Mouse (Mus musculus) CD4-positive, CD25-positive, alpha-beta regulatory T cell, adult 2 months (primary cell): Measurements from ENCODE around the gene Urb1.
"Not testable (repeated sequence)": the region's sequence is repeated elsewhere in the genome, so short reads cannot be mapped to it uniquely, and the experiment has no call there.

Experiments used
- DNase-seq: peaks from one replicate; pipeline ENCODE4 v3.0.0-alpha.2; 2012; ENCODE audit warnings: low read depth, low spot score

Gene Urb1

DNA sequence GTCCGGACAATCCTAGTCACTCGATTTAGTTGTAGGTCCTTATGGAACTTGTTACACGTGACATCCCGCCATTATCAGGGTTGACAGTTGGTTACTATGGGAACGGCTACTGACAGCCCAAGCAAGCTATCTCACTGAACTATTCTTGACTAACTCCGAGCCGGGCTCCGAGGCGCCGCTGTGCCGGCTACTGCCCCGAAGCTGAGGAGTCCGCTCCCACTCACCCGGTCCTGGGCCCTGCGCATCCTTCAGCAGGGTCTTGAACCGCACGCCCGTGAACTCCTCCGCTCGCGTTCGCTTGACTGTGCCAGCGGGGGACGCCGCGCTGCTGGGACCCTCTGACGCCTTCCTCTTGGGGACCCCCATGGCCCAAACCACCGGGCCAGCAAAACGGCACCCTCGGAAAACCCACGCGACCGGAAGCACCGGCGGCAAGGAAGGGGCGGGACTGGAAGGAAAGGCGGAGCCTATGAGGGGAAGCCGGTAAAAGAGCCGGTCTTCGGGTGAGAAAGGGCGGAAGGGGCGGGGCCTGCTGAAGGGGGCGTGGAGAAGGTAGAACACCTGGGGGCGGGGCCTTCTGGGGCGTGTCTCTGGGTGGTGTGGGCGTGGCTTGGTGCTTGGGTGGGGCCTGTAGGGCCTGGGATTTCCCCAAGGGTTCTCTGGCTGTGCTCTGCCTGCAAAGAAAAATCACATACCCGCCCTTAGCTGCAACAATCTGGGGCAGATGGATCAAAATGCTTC lies at the start of gene Urb1:
TSS of gene Urb1 (minus strand) at position 439 of the 741 bp plus-strand sequence.
- DNase-seq = peak; percentile 99

DNA sequence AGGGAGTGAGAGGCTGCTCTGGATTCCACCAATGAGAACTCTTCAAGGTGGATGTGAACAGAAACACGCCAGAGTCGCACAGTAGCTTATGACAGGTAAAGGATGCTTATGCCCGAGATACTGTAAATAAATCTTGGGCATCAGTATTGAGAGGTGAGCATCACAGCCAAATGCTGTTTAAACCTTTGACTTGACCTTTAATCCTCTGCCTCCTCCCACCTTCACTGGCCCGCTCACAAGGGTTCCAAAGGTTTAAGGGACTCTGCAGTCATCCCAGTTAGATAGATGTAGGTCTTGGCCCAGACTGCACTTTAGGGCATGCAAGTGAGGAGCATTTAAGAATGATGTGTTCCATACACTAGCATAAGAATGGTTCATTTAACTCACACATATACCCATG lies 48.0 kb upstream of the Urb1 start:
- no peak for DNase-seq

DNA sequence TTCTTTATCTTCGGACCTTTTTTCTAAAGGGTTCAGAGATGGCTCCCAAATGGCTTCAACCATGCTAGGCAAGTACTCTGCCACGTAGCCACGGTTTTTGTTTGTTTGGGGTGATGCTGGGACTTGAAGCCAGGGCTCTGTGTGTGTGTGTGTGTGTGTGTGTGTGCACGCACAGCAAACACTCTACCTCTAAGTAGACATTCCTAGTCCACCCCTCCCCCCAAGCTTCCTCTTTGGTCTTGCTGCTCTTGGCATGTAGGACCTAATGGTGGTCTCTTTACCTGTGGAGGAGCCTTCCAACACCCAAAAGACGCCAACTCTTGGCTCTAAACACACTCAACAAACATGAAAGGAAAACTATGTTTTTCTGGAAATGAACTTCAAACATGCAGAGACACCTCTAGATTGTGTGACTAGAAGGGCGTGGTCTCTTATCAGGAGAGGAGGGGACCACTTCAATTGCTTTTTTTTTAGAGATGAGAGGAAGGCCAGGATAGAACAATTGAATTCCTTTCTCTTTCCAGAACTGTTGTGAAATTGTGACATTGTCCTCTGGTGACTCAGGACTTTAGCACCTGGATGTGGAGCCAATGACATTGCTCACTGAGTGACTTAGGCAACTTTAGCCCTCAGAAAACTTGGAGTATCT lies 46.5 kb upstream of the Urb1 start:
- no peak for DNase-seq

DNA sequence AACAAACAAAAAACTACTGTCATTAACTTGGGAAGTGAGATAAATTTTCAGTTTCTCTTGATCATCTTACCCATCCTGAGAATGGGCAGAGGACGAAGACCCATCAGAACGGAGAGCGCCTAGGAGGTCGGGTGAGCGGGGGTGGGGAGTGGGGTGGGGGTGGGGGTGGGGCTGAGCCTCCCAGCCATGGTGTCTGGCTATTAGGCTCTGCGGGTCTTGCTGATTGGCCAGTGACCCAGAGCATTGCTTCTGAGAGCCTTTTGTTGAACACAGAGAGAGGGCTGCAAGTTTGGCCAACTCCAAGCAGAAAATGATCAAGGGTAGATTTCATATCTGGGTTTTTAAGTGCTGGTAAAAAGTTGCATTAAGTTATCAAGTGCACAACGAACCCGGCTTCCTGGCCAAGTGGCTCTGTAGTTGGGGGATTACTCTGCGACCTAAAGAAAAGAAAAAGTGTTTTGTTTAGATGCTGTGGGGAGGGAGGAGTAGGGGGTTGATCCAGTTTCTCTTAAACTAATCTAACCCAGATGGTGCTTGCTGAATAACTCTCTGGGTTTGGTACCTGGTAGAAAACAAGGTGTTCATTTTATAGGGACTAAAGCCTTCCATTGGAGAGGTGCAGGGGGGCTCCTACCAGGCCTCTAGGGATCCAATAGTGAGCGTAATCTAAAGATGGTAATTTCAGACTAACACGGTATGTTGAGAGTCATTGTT lies 41.6 kb upstream of the Urb1 start:
- no peak for DNase-seq

DNA sequence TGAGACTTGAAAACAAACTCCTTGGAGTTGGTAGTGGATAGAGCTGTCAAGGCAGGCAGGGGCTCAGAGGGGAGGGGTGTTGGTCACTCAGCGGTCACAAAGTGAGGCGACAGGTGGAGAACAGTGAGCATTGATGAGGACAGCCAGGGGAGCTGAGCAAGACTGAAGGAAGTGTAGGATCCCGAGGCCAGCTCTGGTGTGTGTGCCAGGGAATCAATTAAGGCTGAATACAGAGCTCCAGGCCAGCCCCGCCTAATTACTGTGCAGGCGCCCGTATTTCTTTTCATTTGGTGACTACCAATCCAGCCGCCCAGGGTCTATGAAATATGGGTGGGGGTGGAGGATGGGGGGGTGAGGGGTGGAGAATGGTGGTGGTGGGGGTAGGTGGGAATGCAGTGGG lies 40.7 kb upstream of the Urb1 start:
- no peak for DNase-seq

DNA sequence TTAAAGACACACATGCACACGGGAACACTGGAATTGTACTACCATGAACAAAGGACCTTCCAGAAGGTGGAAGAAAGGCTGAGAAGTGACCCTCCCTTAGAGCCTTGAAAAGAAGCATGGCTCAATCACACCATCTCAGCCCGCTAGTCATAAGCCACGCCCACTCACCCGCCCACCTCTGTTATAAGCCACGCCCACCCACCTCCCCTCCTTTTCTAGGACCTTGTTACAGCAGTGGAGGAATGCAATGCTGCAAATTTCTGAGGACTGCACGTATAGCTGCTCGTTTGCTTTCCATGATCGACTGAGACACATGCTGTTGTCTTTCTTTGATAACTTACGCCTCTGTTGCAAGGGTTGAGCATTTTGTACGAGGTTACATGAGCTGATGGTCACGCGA lies 39.0 kb upstream of the Urb1 start:
- no peak for DNase-seq

DNA sequence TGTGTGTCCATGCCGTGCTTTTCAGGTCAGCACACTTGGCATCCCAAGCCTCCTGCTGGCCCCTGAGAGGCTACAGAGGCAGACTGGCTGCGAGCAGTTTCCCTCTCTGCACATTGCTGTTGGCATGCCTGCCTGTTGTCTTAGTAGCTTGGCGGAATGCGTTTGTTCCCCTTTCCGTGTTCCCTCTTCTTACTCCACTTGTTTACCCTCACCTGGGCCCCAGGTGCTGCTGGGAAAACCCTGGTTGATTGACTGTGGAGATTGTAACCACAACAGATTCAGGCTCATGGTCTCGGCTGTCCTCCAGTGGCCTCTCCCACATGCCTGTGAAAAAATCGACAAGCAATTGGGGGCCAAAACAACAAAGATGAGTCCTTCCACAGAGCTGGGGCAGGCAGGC lies 38.5 kb upstream of the Urb1 start:
- DNase-seq = no peak

DNA sequence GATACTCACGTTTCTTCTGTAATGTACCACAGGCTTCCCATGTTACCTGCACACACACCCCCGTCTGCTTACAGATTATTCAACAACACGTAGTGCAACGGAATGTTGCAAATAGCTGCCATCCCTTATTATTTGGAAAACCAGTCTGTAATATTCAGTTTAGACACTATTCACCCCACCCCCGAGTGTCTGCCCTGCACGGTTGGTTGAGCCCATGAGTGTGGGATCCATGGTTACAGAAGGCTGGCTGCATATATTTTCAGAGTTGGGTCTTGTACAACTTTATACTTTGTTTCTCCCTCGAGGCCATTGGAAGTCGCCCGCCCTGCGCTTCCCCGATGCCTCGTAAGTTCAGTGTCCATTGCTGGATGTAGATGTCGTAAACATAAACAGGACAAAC lies 35.4 kb upstream of the Urb1 start:
- DNase-seq = no peak

DNA sequence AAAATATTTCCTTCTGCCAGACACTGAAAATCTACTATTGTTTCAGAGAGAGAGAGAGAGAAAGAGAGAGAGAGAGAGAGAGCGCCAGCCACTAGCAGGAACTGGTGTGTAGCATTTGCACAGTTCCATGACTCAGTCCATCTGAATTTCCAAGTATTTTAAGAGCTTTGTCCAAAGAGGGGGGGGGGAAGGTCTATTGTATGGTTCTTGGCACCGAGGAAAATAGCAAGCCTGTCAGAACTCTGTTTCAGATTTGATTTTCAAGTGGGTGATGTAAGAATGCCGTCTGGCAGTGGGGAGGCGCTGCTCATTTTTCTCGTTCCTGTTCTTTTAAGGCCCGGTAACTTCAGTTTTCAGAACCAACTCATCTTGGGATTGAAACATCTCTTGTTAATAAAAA lies 34.8 kb upstream of the Urb1 start:
- no peak for DNase-seq

DNA sequence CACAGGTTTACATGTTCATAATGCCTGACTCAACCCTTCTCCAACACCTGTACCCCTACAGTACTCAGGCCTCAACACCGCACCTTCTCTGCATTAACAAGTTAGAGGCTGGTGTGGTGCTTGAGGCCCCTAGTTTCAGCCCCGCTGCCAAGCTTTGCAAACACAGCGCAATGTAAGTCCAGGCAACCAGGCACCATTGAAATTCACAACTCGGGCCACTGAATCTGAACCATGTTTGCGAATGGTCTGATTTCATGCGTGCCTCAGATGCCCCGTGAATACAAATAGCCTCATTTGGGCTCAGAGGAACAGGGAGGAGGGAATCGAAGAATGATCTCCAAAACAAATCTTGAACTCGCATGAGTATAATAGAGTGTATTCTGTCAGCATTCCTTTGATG lies 32.0 kb upstream of the Urb1 start:
- DNase-seq = no peak

DNA sequence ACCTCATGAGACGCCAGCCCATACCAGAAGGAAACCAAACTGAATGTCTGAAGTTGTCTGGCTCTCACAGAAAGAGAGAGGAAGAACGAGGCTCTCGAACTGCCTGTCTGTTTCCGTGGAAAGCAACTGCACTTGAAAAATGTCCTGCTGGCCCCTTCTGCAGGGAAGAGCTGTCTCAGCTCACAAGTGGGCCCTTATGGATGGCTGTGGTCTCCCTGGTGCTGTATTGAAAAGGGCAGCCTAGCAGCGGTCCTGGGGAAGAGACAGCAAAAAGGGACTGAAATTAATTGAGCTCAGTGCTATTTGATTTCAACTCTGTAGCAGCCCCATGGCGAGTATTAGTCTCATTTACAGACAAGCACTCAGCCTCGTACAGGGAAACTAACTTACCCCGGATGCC lies 27.2 kb upstream of the Urb1 start:
- no peak for DNase-seq

DNA sequence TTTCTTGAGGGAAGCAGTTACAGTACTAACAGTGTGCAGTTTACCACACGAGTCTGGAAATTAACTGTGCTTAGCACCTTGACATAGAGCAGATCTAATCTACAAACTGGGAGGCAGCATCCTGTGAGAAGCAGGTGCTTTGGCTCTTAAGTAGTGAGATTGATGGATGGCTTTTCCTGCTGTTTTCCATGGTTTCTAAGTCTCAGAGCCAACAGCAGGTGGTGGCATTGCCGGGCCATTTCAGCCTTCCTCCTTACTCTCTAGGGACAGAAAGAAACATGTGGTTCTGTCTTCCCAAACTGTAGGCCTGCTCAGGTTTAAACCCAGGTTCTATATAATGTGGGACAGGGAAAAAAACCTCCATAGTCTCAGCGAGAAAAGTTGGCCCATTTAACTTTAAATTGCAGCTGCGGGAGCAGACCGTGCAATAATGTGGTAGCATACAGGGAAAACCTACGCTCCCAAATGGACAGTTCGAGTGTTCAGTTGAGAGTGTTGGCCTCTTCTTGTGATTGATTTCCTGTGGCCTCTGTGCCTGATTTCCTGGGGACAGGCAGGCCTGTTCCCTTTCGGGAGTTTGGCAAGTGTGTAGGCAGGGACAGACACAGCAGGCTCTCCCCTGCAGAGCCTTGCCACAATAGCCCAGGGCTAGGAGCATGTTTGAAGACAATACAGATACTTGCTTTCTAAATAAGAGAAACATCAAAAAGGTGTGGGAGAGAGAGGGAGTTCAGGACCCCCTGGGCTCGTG lies 23.0 kb upstream of the Urb1 start:
- DNase-seq = no peak

DNA sequence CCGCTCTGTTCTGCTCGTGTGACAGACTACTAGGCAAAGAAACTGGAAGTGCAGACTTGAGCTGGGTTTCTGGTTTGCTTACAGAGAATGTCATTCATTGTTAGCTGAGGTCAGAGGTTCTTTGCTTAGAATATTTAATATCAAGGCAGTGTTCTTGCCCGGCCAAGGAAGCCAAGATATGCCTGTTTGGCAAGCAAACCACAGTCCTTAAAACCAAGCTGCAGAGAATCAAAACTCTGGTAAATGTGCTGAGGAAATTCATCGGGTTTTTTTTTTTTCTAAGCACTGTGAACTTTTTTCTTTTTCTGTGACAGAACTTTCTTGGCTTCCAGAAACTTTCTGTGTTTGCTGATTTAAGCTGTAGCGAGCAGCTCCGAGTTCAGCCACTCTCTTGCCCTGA lies 22.3 kb upstream of the Urb1 start:
- DNase-seq = no peak

DNA sequence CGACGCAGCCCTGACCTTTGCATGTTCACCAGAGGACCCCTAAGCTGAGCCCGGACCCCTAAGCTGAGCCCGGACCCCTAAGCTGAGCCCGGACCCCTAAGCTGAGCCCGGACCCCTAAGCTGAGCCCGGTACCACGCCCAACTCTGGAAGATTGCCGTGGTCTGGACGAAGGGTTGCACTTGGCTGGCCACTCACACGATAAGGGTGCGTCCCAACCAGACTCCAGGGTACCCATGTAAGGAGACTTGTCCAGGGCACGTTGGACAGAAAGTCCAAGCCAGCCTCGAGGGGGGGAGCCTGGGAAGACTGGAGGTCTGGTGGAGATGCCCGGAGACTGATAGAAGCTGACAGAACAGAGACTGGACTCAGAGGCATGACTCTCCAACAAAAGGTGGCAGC lies 21.5 kb upstream of the Urb1 start:
- DNase-seq = no peak

DNA sequence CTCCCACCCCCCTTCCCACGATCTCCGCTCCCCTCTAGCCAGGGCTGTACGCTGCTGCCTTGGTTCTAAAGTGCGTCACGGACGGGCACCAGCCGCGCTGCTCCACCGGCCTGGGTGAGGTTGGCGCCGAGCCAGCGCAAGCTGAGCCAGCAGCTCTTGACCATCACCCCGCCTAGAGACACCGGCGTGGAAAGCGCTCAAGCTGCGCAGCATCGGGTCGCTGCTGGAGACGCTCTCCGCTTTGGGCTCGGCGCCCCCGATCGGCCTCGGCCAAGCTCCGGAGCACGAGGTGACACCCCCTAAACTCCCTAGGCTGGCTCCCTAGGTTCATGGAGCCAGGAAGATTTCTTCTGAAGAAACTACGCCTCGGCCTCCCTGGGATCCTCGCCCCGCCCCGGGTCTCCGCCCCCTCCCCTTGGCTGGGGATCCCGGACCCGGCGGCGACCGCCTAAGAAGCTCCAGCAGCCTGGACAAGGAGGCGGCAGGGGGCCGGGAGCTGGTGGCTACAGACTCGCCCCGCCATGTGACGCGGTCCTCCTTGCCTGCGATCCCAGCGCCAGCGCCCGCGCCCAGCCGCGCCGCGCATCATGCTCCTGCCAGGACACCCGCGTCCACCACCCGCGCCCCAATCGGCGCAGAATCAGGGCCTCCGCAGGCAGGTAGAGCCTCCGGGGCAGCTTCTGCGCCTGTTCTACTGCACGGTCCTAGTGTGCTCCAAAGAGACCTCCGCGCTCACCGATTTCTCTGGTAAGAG lies 20.6 kb upstream of the Urb1 start:
- peak; percentile 39 for DNase-seq

DNA sequence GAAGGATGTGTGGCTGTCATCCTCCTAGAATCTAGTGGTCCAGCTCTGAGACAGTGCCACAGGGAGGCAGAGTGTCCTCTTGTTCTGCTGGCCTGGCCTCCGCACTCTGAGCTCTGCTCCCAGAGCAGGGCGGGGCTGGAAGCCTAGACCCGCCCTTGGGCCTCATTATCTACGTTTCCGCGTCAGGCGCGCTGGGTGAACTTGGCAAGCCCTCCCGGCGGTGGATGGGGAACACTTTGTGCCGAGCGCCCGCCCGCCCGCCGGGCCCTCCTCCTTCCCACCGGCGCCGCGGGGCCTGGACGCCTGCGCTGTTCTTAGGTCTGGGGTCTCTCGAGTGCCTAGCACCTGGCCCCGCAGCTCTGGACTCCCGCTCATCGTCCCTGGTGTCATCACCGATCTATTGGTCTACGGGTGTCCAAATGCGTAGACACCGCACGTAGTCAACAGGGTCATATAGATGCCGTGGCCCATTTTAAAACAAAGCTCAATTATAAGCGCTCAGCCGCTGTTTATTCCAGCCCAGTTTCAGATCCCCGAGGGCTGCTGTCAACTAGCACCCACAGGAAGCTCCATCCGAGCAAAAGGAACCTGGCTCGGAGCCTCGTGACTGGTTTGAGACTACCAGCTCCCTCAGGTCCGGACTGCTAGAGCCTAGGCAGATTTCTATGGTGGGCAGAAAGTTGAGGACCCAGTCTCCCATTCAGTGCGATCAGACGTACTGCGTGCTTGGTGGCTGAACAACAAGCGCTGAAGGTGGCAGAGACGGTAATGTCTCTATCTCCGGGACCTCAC lies 19.9 kb upstream of the Urb1 start:
- DNase-seq = peak; percentile 69

DNA sequence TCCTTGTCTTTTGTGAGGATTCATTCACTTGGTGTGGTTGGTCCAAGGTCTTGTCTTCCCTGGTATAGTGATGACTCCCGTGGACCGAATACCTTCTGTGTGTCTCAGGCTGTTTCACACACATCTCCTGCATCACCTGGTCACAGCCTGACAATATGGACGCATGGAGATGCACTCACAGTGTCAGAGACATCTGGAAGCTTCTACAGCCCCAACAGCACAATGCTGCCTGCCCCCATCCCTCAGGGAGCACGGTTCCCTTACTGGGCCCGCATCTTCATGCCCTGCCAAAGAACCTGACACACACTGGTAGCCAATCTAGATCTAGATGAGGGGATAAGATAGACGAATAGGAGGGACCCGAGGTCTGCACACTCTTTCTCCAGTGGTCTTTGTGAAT lies 18.9 kb upstream of the Urb1 start:
- DNase-seq = no peak

DNA sequence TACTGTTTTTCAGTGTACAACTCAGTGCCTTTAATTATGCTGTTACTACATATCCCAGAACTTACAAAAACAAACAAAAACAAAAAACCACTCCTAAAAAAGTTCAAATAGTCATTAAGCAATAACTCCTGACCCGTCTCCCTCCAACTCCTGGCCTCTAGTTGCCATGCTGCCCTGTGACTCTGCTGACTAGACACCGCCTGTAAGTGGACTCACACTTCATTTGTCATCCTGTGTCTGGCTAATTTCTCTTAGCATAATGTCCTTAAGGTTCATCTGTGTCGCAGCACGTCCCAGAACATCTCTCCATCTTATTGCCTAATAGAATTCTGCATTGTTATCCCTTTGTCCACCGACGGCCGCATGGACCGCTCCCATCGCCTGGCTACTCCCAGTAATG lies 17.3 kb upstream of the Urb1 start:
- DNase-seq = no peak

DNA sequence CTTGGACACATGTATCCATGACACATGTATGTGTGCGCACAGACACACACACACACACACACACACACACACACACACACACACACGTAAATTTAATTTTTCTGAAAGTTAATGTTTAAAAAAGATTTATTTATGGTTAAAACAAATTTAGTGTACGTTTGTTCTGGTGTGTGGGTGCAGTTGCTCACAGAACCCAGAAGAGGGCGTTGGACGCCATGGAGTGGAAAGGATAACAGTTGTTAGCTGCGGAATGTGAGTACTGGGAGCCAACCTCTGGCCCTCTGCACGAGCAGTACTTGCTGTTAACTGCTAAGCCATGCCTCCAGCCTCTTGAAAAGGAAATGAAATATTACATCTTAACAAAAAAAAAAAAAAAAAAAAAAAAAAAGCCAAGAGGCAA lies 16.2 kb upstream of the Urb1 start, which contains the start of gene Eva1c:
TSS of gene Eva1c (plus strand) at position 263 of the 400 bp plus-strand sequence.
- DNase-seq = no peak

DNA sequence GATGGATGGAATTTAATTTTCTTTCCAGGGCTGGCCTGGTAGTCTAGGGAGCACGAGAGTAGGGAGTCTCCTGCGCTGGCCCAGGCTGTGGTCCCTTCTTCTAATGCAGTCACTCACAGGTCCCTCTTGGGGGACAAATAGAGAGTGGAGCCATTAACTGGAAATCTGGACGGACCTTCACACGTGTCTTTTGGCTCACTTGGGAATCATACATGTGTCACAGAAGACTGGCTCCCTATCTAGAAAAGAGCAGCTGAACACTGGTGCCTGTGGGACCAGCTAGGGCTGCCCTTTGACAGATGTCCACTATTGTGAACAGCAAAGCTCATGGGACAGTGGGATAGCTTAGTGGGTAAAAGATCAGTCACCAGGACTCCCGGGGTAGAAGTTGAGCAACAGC lies 15.8 kb upstream of the Urb1 start:
- DNase-seq = no peak

DNA sequence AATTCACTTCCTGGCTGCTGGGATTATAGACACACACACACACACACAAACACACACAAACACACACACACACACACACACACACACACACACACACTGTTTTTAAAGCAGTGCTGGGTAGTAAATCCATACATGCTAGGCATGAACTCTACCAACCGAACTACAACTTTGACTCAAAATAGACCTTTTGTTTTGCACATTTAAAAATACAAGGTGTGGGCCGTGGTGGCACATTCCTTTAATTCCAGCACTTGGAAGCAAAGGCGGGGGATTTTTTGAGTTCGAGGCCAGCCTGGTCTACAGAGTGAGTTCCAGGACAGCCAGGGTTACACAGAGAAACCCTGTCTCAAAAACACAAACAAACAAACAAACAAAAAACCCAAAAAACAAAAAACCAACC lies 13.8 kb upstream of the Urb1 start:
- DNase-seq = not testable (repeated sequence)
